Mouse (Mus musculus) c-Kit-positive CD71-positive TER-119-negative erythroid progenitor cells, embryonic 14.5 days (primary cell): Measurements from ENCODE around the gene Prf1.
A peak's percentile ranks its signal among the peaks of the same experiment; 100 is the strongest.

Source experiments
- DNase-seq: peaks from one replicate; pipeline ENCODE4 v3.0.0-alpha.2; 2013; ENCODE audit warnings: low read depth

Prf1 gene

GRCm38 (mm10) chr10:61340247-61340646, 42.6 kb downstream of the Prf1 start:
- no peak for DNase-seq

GRCm38 (mm10) chr10:61341045-61341444, 43.4 kb downstream of the Prf1 start:
- no peak for DNase-seq

GRCm38 (mm10) chr10:61341557-61341956, 43.9 kb downstream of the Prf1 start:
- peak; percentile 24 for DNase-seq

GRCm38 (mm10) chr10:61342750-61343149, 45.1 kb downstream of the Prf1 start:
- no peak for DNase-seq

- DNase-seq = peak; percentile 48
These were observed 46.3 kb downstream of the Prf1 start for GRCm38 (mm10) chr10:61343950-61344349.

GRCm38 (mm10) chr10:61345179-61345578, 47.5 kb downstream of the Prf1 start:
- DNase-seq = no peak

GRCm38 (mm10) chr10:61346374-61346773, 48.7 kb downstream of the Prf1 start:
- DNase-seq = no peak

GRCm38 (mm10) chr10:61351216-61351615, 53.6 kb downstream of the Prf1 start:
- no peak for DNase-seq
